Mouse (Mus musculus) hindbrain, postnatal 0 days (tissue): ENCODE measurements around the gene Acap2. TPM values are rescaled to one million over a fixed set of nuclear protein-coding genes. Genes with fewer than 3 reads are reported as not detected.

Source experiments
- ATAC-seq: fragments of 200-750 bp; cut with Nextera tagmentation; 2 replicates; pipeline ENCODE4 v1.8.0; 2017; ENCODE audit warnings: mild to moderate bottlenecking, moderate TSS enrichment, moderate library complexity
- DNase-seq: peaks from one replicate; pipeline ENCODE4 v3.0.0-alpha.2; 2015; ENCODE audit warnings: low spot score
- H3K27ac ChIP-seq: fragments of 300-500 bp; sonication (generic); 2 replicates; pipeline ENCODE4 v1.5.1; 2014; ENCODE audit warnings: mild to moderate bottlenecking
- H3K27me3 ChIP-seq: fragments of 300-500 bp; sonication (generic); 2 replicates; pipeline ENCODE4 v1.6.1; 2014; ENCODE audit warnings: low read length, mixed read lengths; ENCODE audit not compliant: insufficient read depth
- H3K36me3 ChIP-seq: fragments of 300-500 bp; sonication (generic); 2 replicates; pipeline ENCODE4 v1.6.1; 2014; ENCODE audit warnings: low read length, mixed read lengths; ENCODE audit not compliant: insufficient read depth
- H3K4me1 ChIP-seq: fragments of 300-500 bp; sonication (generic); 2 replicates; pipeline ENCODE4 v1.6.1; 2014; ENCODE audit warnings: antibody characterized with exemption, low read length, mixed read lengths; ENCODE audit not compliant: insufficient read depth
- H3K4me2 ChIP-seq: fragments of 300-500 bp; sonication (generic); 2 replicates; pipeline ENCODE4 v1.6.1; 2014; ENCODE audit warnings: low read depth, mild to moderate bottlenecking, low read length, moderate library complexity, mixed read lengths
- H3K4me3 ChIP-seq: fragments of 300-500 bp; sonication (generic); 2 replicates; pipeline ENCODE4 v1.5.1; 2014; ENCODE audit warnings: low read length
- H3K9ac ChIP-seq: fragments of 300-500 bp; sonication (generic); replicated peaks from 2 replicates; pipeline ENCODE4 v1.6.1; 2014; ENCODE audit warnings: mild to moderate bottlenecking, low read length, moderate library complexity, mixed read lengths
- H3K9me3 ChIP-seq: fragments of 300-500 bp; sonication (generic); 2 replicates; pipeline ENCODE4 v1.6.1; 2016; ENCODE audit warnings: low read length, mixed read lengths
- CTCF ChIP-seq: IDR thresholded peaks from 2 replicates; pipeline ENCODE4 v1.5.1; 2016; ENCODE audit warnings: antibody characterized with exemption, control low read depth, low read depth
- WGBS: fragments of 180-500 bp; shearing (Covaris S2); extraction: QIAGEN DNeasy Blood & Tissue Kit; methylation state at CpG from one replicate; pipeline ENCODE4 v1.1.7; 2014; 5-methylcytosine and 5-hydroxymethylcytosine counted together
- polyA plus RNA-seq: library from polyadenylated mRNA; unstranded; fragments of >200 nt; fragmentation: Nextera tagmentation; extraction: Ambion mirVana; gene quantifications from 2 replicates; pipeline ENCODE4 v1.2.1, GENCODE M21; 2015
- total RNA-seq: library from RNA; depleted of rRNA; stranded (reverse); fragments of >200 nt; gene quantifications from 2 replicates; pipeline ENCODE4 v1.2.3, GENCODE M21; 2014

The Acap2 gene
- total and polyA plus RNA-seq, 2 experiments from 2014 or later: 12.3 to 22.3 TPM

GRCm38 (mm10) chr16:31238281-31238680, 37.2 kb upstream of the Acap2 start:
- Histone ChIP-seq H3K4me3 (no peak overlapping the region), H3K4me2 (no peak overlapping the region), H3K27ac (no peak overlapping the region), H3K9ac (no peak overlapping the region), H3K4me1 (peaks cover 6% of the 10 kb centered on the region), H3K9me3 (no peaks in the 10 kb centered on the region), H3K27me3 (no peaks in the 10 kb centered on the region), H3K36me3 (no peaks in the 10 kb centered on the region)
- ATAC-seq (no peak), DNase-seq (no peak)
- WGBS: 84% methylated on average over 5 of the region's 5 CpGs
- no peak for TF ChIP-seq CTCF

GRCm38 (mm10) chr16:31235457-31236310, 34.6 kb upstream of the Acap2 start:
- Histone ChIP-seq H3K4me2 (0 out of 2 replicates have a peak overlapping the region, but pooled peaks have one; percentile 10), H3K9me3 (no peaks in the 10 kb centered on the region)

GRCm38 (mm10) chr16:31234808-31235456, 33.9 kb upstream of the Acap2 start:
- Histone ChIP-seq H3K9me3 (no peaks in the 10 kb centered on the region), H3K4me3 (no peak overlapping the region), H3K9ac (no peak overlapping the region), H3K4me1 (peaks cover 9% of the 10 kb centered on the region), H3K4me2 (no peak overlapping the region), H3K27me3 (no peaks in the 10 kb centered on the region), H3K36me3 (no peaks in the 10 kb centered on the region), H3K27ac (no peak overlapping the region)
- WGBS: 78% methylated on average over 12 of the region's 12 CpGs
- no peak for ATAC-seq
- TF ChIP-seq CTCF: no peak
- DNase-seq: no peak

More at GRCm38 (mm10) chr16:31235457-31236310, 34.6 kb upstream of the Acap2 start:
- Histone ChIP-seq H3K27ac (no peak overlapping the region), H3K9ac (no peak overlapping the region), H3K4me1 (peaks cover 9% of the 10 kb centered on the region), H3K36me3 (no peaks in the 10 kb centered on the region), H3K27me3 (no peaks in the 10 kb centered on the region), H3K4me3 (no peak overlapping the region)
- peak; percentile 27 for DNase-seq
- 0 out of 2 replicates have a peak, but pooled peaks have one; percentile 18 for ATAC-seq
- 27% methylated on average over 18 of the region's 18 CpGs for WGBS
- no peak for TF ChIP-seq CTCF

GRCm38 (mm10) chr16:31234356-31234755, 33.3 kb upstream of the Acap2 start:
- H3K4me3 ChIP-seq: no peak overlapping the region
- DNase-seq (no peak), ATAC-seq (no peak)
- no peak overlapping the region for H3K27ac ChIP-seq
- no peaks in the 10 kb centered on the region for H3K9me3 ChIP-seq
- H3K27me3 ChIP-seq: no peaks in the 10 kb centered on the region
- peak overlapping the region; percentile 50; the same call in 1 of the 2 replicates for H3K4me2 ChIP-seq
- 32% methylated on average over 3 of the region's 3 CpGs for WGBS
- no peak overlapping the region for H3K9ac ChIP-seq
- TF ChIP-seq CTCF: no peak
- peaks cover 9% of the 10 kb centered on the region for H3K4me1 ChIP-seq
- H3K36me3 ChIP-seq: no peaks in the 10 kb centered on the region

- ATAC-seq (peak; percentile 53), DNase-seq (peak; percentile 32)
- Histone ChIP-seq H3K27ac (no peak overlapping the region), H3K4me2 (peak overlapping the region; percentile 50), H3K9ac (no peak overlapping the region), H3K4me3 (peak overlapping the region; percentile 14; the same call in 1 of the 2 replicates), H3K4me1 (peaks cover 9% of the 10 kb centered on the region), H3K27me3 (no peaks in the 10 kb centered on the region), H3K9me3 (no peaks in the 10 kb centered on the region), H3K36me3 (no peaks in the 10 kb centered on the region)
- 24% methylated on average over 20 of the region's 20 CpGs for WGBS
- no peak for TF ChIP-seq CTCF
Measured at GRCm38 (mm10) chr16:31233541-31234339, 32.7 kb upstream of the Acap2 start.

GRCm38 (mm10) chr16:31233167-31233498, 32.1 kb upstream of the Acap2 start:
- H3K27me3 ChIP-seq: no peaks in the 10 kb centered on the region
- TF ChIP-seq CTCF: no peak
- DNase-seq: no peak
- H3K4me3 ChIP-seq: peak overlapping the region; percentile 14; the same call in 1 of the 2 replicates
- H3K36me3 ChIP-seq: no peaks in the 10 kb centered on the region
- H3K4me1 ChIP-seq: peaks cover 9% of the 10 kb centered on the region
- H3K9me3 ChIP-seq: no peaks in the 10 kb centered on the region
- peak overlapping the region; percentile 50 for H3K4me2 ChIP-seq
- 39% methylated on average over 4 of the region's 4 CpGs for WGBS
- H3K27ac ChIP-seq: no peak overlapping the region
- H3K9ac ChIP-seq: no peak overlapping the region
- ATAC-seq: no peak
